In the genomic region with DNA sequence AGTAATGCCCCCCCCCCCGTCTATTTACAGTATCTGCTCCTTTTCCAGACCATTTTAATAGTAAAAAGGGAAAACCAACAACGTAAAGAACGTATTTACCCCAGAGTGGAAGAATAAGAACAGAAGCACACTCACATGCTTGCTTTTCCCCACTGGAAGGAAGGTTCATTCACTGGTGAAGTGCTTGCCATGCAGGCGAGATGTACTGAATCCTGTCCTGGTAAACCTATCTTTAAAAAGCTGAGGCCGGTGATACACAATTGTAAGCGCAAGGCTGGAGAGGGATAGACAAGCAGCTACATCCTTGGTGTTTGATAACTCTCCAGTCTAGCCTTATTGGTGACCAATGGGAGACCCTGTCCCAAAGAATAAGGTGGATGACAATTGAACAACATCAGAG, we compare ENCODE assay signal across 12 mouse cellular contexts. TPM values are rescaled to one million over a fixed set of nuclear protein-coding genes. Genes with fewer than 3 reads are reported as not detected.
A peak's percentile ranks its signal among the peaks of the same experiment; 100 is the strongest.
DNase-seq lines count a peak whose midpoint lies in the region; ATAC-seq lines count a peak whose summit lies in the region.
"Had no signal": no experiment of that assay in that cellular context is flagged by ENCODE, and none has a peak within 500 bp of the region (broad histone marks: within the 10 kb centered on the region; RNA-seq: fewer than 3 reads in every experiment).

No protein-coding gene starts in this region.

- no peak for ATAC-seq in liver, embryonic 11.5 days (replicated peaks; ENCODE audit: low FRiP score)
- ATAC-seq in liver, embryonic 12.5 days, result no peak
- no peak for ATAC-seq in forebrain, embryonic 12.5 days (ENCODE audit: low FRiP score)
- ATAC-seq in intestine, embryonic 14.5 days (replicated peaks; ENCODE audit: low FRiP score, low TSS enrichment, low read depth), result no peak
- ATAC-seq in neural tube, embryonic 13.5 days (ENCODE audit: low read depth), result no peak

- peaks cover 48% of the 10 kb centered on the region for H3K27me3 ChIP-seq in liver, embryonic 11.5 days (replicated peaks; ENCODE audit: control insufficient read depth, insufficient read depth, low read length)
- H3K27me3 ChIP-seq in liver, embryonic 12.5 days (replicated peaks), result peaks cover 69% of the 10 kb centered on the region
- H3K27me3 ChIP-seq in forebrain, embryonic 12.5 days, result peaks cover 33% of the 10 kb centered on the region
- peaks cover 27% of the 10 kb centered on the region for H3K27me3 ChIP-seq in intestine, embryonic 14.5 days (replicated peaks; ENCODE audit: control insufficient read depth, insufficient read depth, low read length)
- H3K27me3 ChIP-seq in neural tube, embryonic 13.5 days, result peaks cover 33% of the 10 kb centered on the region

- peaks cover 7% of the 10 kb centered on the region; the same call in 1 of the 2 replicates for H3K4me1 ChIP-seq in liver, embryonic 11.5 days (replicated peaks; ENCODE audit: control insufficient read depth, insufficient read depth, low read length)
- H3K4me1 ChIP-seq in liver, embryonic 12.5 days, result peaks cover 4% of the 10 kb centered on the region; the same call in 1 of the 2 replicates
- H3K4me1 ChIP-seq in forebrain, embryonic 12.5 days, result peaks cover 16% of the 10 kb centered on the region
- H3K4me1 ChIP-seq in intestine, embryonic 14.5 days (replicated peaks; ENCODE audit: control insufficient read depth, insufficient read depth, low read length), result no peaks in the 10 kb centered on the region
- peaks cover 19% of the 10 kb centered on the region for H3K4me1 ChIP-seq in neural tube, embryonic 13.5 days (replicated peaks)

- H3K4me3 ChIP-seq in liver, embryonic 11.5 days (ENCODE audit: low read depth, low read length), result no peak overlapping the region
- H3K4me3 ChIP-seq in liver, embryonic 12.5 days, result no peak overlapping the region
- peak overlapping the region; percentile 71 for H3K4me3 ChIP-seq in forebrain, embryonic 12.5 days (replicated peaks)
- no peak overlapping the region; the same call in 1 of the 2 replicates for H3K4me3 ChIP-seq in intestine, embryonic 14.5 days (ENCODE audit: low read depth, low read length)
- peak overlapping the region; percentile 67 for H3K4me3 ChIP-seq in neural tube, embryonic 13.5 days
- H3K4me3 ChIP-seq: erythroblast, embryonic 14.5 days had no signal

- no peaks in the 10 kb centered on the region for H3K36me3 ChIP-seq in liver, embryonic 11.5 days (ENCODE audit: control insufficient read depth, insufficient read depth, low read length)
- H3K36me3 ChIP-seq in liver, embryonic 12.5 days, result no peaks in the 10 kb centered on the region
- no peaks in the 10 kb centered on the region for H3K36me3 ChIP-seq in forebrain, embryonic 12.5 days (replicated peaks)
- H3K36me3 ChIP-seq in intestine, embryonic 14.5 days (ENCODE audit: control insufficient read depth, insufficient read depth, low read length), result no peaks in the 10 kb centered on the region
- no peaks in the 10 kb centered on the region for H3K36me3 ChIP-seq in neural tube, embryonic 13.5 days

- H3K9me3 ChIP-seq in liver, embryonic 11.5 days (ENCODE audit: control insufficient read depth, low read length), result 0 out of 2 replicates have a peak, but pooled peaks cover 3% of the 10 kb centered on the region
- H3K9me3 ChIP-seq in liver, embryonic 12.5 days (replicated peaks), result 0 out of 2 replicates have a peak, but pooled peaks cover 7% of the 10 kb centered on the region
- H3K9me3 ChIP-seq in forebrain, embryonic 12.5 days, result no peaks in the 10 kb centered on the region
- no peaks in the 10 kb centered on the region for H3K9me3 ChIP-seq in intestine, embryonic 14.5 days (ENCODE audit: control insufficient read depth, low read length)
- no peaks in the 10 kb centered on the region for H3K9me3 ChIP-seq in neural tube, embryonic 13.5 days

- H3K4me2 ChIP-seq in liver, embryonic 11.5 days, result peak overlapping the region; percentile 74; the same call in 1 of the 2 replicates
- H3K4me2 ChIP-seq in liver, embryonic 12.5 days, result no peak overlapping the region
- H3K4me2 ChIP-seq in forebrain, embryonic 12.5 days, result peak overlapping the region; percentile 93
- H3K4me2 ChIP-seq in intestine, embryonic 14.5 days (ENCODE audit: low read length), result peak overlapping the region; percentile 82
- peak overlapping the region; percentile 88 for H3K4me2 ChIP-seq in neural tube, embryonic 13.5 days

- H3K9ac ChIP-seq in liver, embryonic 11.5 days (ENCODE audit: low read depth, low read length), result no peak overlapping the region
- no peak overlapping the region for H3K9ac ChIP-seq in liver, embryonic 12.5 days
- no peak overlapping the region for H3K9ac ChIP-seq in forebrain, embryonic 12.5 days
- no peak overlapping the region for H3K9ac ChIP-seq in intestine, embryonic 14.5 days (ENCODE audit: low read length)
- peak overlapping the region; percentile 79 for H3K9ac ChIP-seq in neural tube, embryonic 13.5 days

- no peak overlapping the region for H3K27ac ChIP-seq in liver, embryonic 11.5 days (ENCODE audit: low read depth, low read length)
- no peak overlapping the region for H3K27ac ChIP-seq in liver, embryonic 12.5 days
- H3K27ac ChIP-seq in forebrain, embryonic 12.5 days, result no peak overlapping the region
- H3K27ac ChIP-seq in intestine, embryonic 14.5 days (ENCODE audit: low read depth), result no peak overlapping the region
- H3K27ac ChIP-seq in neural tube, embryonic 13.5 days (replicated peaks), result no peak overlapping the region

- DNase-seq in liver, embryonic 11.5 days (ENCODE audit: low spot score), result no peak
- no peak for DNase-seq in intestine, embryonic 14.5 days (ENCODE audit: low spot score)
- no peak for DNase-seq in cerebellum, postnatal 10 days
- DNase-seq in urinary bladder, postnatal 10 days (ENCODE audit: low spot score), result no peak
- no peak for DNase-seq in thymus, postnatal 0 days (ENCODE audit: low spot score)
- DNase-seq: kidney, adult 9 months; thymus, postnatal 14 days had no signal

- 63% methylated on average over 6 of the region's 6 CpGs for WGBS in liver, embryonic 11.5 days
- 53% methylated on average over 6 of the region's 6 CpGs for WGBS in liver, embryonic 12.5 days (ENCODE audit: insufficient replicate concordance)
- WGBS in forebrain, embryonic 12.5 days, result 61% methylated on average over 6 of the region's 6 CpGs
- 67% methylated on average over 6 of the region's 6 CpGs for WGBS in intestine, embryonic 14.5 days
- WGBS in neural tube, embryonic 13.5 days, result 59% methylated on average over 6 of the region's 6 CpGs

RNA-seq across cellular contexts. Expression of gene C2cd4b, which starts 1.8 kb away (rescaled TPM):
- not detected in 2 replicates for polyA plus RNA-seq in liver, embryonic 11.5 days (2014; fragmentation: Nextera tagmentation; extraction: Ambion mirVana)
- polyA plus RNA-seq in liver, embryonic 12.5 days (2016; fragmentation: Nextera tagmentation; extraction: Ambion mirVana), result 0.12 TPM in 1 of 2 replicates, not detected in the other
- polyA plus RNA-seq in forebrain, embryonic 12.5 days (2016; fragmentation: Nextera tagmentation; extraction: Ambion mirVana), result 0.22 and 0.35 TPM in 2 replicates
- polyA plus RNA-seq in intestine, embryonic 14.5 days (2014; fragmentation: Nextera tagmentation; extraction: Ambion mirVana), result 0.35 and 0.85 TPM in 2 replicates
- polyA plus RNA-seq in neural tube, embryonic 13.5 days (2015; fragmentation: Nextera tagmentation; extraction: Ambion mirVana), result 0.53 and 0.73 TPM in 2 replicates
- 0.09 and 0.47 TPM in 2 replicates for polyA plus RNA-seq in thymus, postnatal 0 days (2015; fragmentation: Nextera tagmentation; extraction: Ambion mirVana)
- polyA plus RNA-seq: erythroblast, embryonic 14.5 days; liver, embryonic 16.5 days had no signal

Comparison
In these comparisons a context has a peak if more than half of its experiments do, and no peak if none do; other contexts are left out.
1. H3K4me3 ChIP-seq: peak in forebrain, embryonic 12.5 days (single experiment) and neural tube, embryonic 13.5 days (single experiment); none in liver, embryonic 11.5 days (single experiment), liver, embryonic 12.5 days (single experiment) and intestine, embryonic 14.5 days (single experiment).